Mouse (Mus musculus) lung, postnatal 0 days (tissue): ENCODE results near the gene Ptch1. TPM values are rescaled to one million over a fixed set of nuclear protein-coding genes. Genes with fewer than 3 reads are reported as not detected.

Experiments
- ATAC-seq: fragments of 200-750 bp; cut with Nextera tagmentation; 2 replicates; pipeline ENCODE4 v1.8.0; 2017; ENCODE audit warnings: moderate library complexity
- DNase-seq: peaks from one replicate; pipeline ENCODE4 v3.0.0-alpha.2; 2016; ENCODE audit warnings: low spot score
- H3K27ac ChIP-seq: fragments of 300-500 bp; sonication (generic); 2 replicates; pipeline ENCODE4 v1.5.1; 2014; ENCODE audit warnings: antibody characterized with exemption, mild to moderate bottlenecking, low read length, mixed read lengths
- H3K27me3 ChIP-seq: fragments of 300-500 bp; sonication (generic); replicated peaks from 2 replicates; pipeline ENCODE4 v1.6.1; 2014; ENCODE audit warnings: low read length, mixed read lengths; ENCODE audit not compliant: insufficient read depth
- H3K36me3 ChIP-seq: fragments of 300-500 bp; sonication (generic); 2 replicates; pipeline ENCODE4 v1.6.1; 2014; ENCODE audit warnings: low read length, mixed read lengths; ENCODE audit not compliant: insufficient read depth
- H3K4me1 ChIP-seq: fragments of 300-500 bp; sonication (generic); 2 replicates; pipeline ENCODE4 v1.6.1; 2014; ENCODE audit warnings: antibody characterized with exemption, low read depth, low read length, mixed read lengths; ENCODE audit not compliant: insufficient read depth
- H3K4me2 ChIP-seq: fragments of 300-500 bp; sonication (generic); replicated peaks from 2 replicates; pipeline ENCODE4 v1.6.1; 2014; ENCODE audit warnings: low read depth, mild to moderate bottlenecking, low read length, moderate library complexity, mixed read lengths
- H3K4me3 ChIP-seq: fragments of 300-500 bp; sonication (generic); 2 replicates; pipeline ENCODE4 v1.5.1; 2014; ENCODE audit warnings: low read depth, low read length
- H3K9ac ChIP-seq: fragments of 300-500 bp; sonication (generic); replicated peaks from 2 replicates; pipeline ENCODE4 v1.6.1; 2014; ENCODE audit warnings: low read depth, mild to moderate bottlenecking
- H3K9me3 ChIP-seq: fragments of 300-500 bp; sonication (generic); 2 replicates; pipeline ENCODE4 v1.6.1; 2016; ENCODE audit warnings: low read length, mixed read lengths
- CTCF ChIP-seq: IDR thresholded peaks from 2 replicates; pipeline ENCODE4 v1.5.1; 2016; ENCODE audit warnings: antibody characterized with exemption, mild to moderate bottlenecking
- EP300 ChIP-seq: IDR thresholded peaks from 2 replicates; pipeline ENCODE4 v1.6.1; 2016; ENCODE audit warnings: antibody characterized with exemption, mild to moderate bottlenecking, control low read depth
- WGBS: fragments of 180-500 bp; shearing (Covaris S2); extraction: QIAGEN DNeasy Blood & Tissue Kit; methylation state at CpG from one replicate; pipeline ENCODE4 v1.1.7; 2014; 5-methylcytosine and 5-hydroxymethylcytosine counted together
- polyA plus RNA-seq: library from polyadenylated mRNA; unstranded; fragments of >200 nt; fragmentation: Nextera tagmentation; extraction: Ambion mirVana; gene quantifications from 2 replicates; pipeline ENCODE4 v1.2.1, GENCODE M21; 2015

Gene Ptch1
- polyA plus RNA-seq, 1 experiment from 2014 or later: 15.2 TPM

DNA sequence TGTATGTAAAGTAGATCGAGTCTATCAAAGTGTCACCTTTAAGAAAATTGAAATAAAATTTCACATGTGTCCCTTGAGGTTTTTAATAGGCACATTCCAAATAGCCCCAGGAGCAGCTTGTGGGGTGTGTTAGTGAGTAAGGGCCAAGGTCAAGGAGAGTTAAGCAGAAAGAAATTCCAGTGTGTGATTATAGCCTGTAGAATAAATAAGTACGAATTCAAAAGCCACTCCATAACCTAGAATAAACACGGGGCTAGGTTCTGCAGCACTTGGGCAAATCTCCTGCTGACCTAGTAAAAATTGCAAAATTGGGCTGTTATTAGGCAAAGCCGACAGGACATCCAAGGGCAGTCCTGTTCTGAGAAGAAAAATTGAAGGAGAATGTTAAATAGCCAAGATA is 38.4 kb downstream of the Ptch1 start:
- no peaks in the 10 kb centered on the region for H3K27me3 ChIP-seq
- 0 out of 2 replicates have a peak overlapping the region, but pooled peaks have one; percentile 7 for H3K27ac ChIP-seq
- peaks cover 9% of the 10 kb centered on the region; the same call in 1 of the 2 replicates for H3K4me1 ChIP-seq
- H3K36me3 ChIP-seq: peaks cover 46% of the 10 kb centered on the region; the same call in 1 of the 2 replicates
- peak; percentile 89 for DNase-seq
- TF ChIP-seq EP300 (peak; percentile 91), CTCF (no peak)
- H3K4me2 ChIP-seq: no peak overlapping the region
- H3K4me3 ChIP-seq: no peak overlapping the region
- H3K9me3 ChIP-seq: no peaks in the 10 kb centered on the region
- no peak overlapping the region for H3K9ac ChIP-seq
- ATAC-seq: peak; percentile 84
- 40% methylated on average over 4 of the region's 4 CpGs for WGBS

DNA sequence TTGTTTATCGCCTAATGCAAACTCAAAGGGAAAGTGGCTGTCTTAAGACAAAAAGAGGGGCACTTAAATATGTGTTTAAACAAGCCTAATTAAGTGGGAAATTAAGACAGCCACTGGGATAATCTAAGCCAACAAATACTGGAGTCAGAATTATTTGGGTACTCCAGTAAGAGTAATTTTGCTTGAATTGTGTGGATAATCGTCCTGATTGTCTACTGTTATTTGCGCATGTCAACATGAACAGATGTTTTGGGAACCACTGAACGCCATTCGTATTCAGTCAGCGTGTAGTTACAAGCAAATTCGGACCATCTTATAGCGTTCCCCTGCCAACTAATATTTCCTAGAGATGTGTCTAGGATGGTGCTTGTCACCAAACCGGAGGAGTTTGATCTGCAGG is 42.5 kb downstream of the Ptch1 start:
- TF ChIP-seq EP300 (no peak), CTCF (no peak)
- no peak overlapping the region for H3K9ac ChIP-seq
- H3K36me3 ChIP-seq: peaks cover 20% of the 10 kb centered on the region; the same call in 1 of the 2 replicates
- ATAC-seq: no peak
- H3K4me3 ChIP-seq: no peak overlapping the region
- H3K27ac ChIP-seq: no peak overlapping the region
- no peaks in the 10 kb centered on the region for H3K9me3 ChIP-seq
- DNase-seq: no peak
- WGBS: 75% methylated on average over 9 of the region's 9 CpGs
- H3K27me3 ChIP-seq: no peaks in the 10 kb centered on the region
- peaks cover 19% of the 10 kb centered on the region; the same call in 1 of the 2 replicates for H3K4me1 ChIP-seq
- no peak overlapping the region for H3K4me2 ChIP-seq

DNA sequence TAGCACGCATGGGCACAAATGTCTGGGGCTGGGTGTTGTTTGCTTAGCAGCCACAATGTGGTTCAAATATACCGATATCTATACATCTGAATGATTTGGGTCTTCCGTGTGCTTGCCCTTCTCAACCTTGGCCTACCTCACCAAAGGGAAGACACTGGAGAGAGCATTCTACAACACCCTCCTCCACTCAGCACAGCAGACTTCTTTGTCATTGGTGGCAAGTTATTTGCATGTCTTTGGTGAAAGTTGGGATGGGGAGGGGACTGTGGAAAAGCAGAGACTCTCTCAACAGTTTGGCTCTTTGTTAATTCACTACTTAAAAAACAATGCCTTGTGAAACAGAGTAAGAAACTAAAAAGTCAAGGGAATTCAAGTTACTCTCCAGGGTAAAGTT is 43.0 kb downstream of the Ptch1 start:
- whole genome bisulfite sequencing: 51% methylated on average over 3 of the region's 3 CpGs
- H3K4me1 ChIP-seq: peaks cover 18% of the 10 kb centered on the region; the same call in 1 of the 2 replicates
- peaks cover 19% of the 10 kb centered on the region; the same call in 1 of the 2 replicates for H3K36me3 ChIP-seq
- H3K9me3 ChIP-seq: no peaks in the 10 kb centered on the region
- no peak for ATAC-seq
- H3K27ac ChIP-seq: peak overlapping the region; percentile 6; the same call in 1 of the 2 replicates
- H3K4me3 ChIP-seq: no peak overlapping the region
- no peak overlapping the region for H3K4me2 ChIP-seq
- TF ChIP-seq CTCF (no peak), EP300 (no peak)
- no peak overlapping the region for H3K9ac ChIP-seq
- no peaks in the 10 kb centered on the region for H3K27me3 ChIP-seq
- DNase-seq: no peak

DNA sequence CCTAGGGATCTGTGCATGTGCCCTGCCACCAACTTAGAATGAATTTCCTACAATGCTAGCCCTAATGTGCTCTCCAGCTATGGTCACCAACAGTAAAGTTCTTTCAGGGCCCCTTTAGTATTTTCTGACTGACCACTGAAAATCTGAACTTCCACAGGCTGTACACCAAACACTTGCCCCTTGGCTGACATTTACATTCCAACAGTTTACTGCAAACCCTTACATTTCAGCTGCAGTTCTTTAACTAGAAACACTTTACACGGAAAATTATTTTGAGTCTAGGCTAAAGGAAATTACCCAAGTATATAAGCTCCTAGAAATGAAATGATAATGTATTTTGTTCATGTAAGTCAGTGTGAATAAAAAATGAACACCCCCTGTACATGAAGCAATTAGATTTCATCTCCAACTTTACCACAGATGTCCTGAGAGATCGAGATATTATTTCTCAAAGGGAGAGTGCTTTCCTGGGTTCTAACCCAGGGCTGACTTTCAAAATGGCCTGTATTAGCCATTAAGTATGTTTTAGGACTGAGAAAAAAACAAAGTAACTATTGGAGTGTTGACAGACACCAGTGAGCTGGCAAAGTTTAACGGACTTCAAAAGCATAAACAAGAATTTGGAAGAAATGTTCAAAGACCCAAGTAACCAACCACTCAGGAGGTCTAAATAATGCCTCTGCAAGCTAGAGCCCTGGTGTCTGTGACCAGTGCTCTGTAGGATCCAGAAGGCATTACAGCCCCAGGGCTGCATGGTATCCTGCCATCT is 43.6 kb downstream of the Ptch1 start:
- ATAC-seq: 0 out of 2 replicates have a peak, but pooled peaks have one; percentile 7
- no peaks in the 10 kb centered on the region for H3K9me3 ChIP-seq
- WGBS: 31% methylated on average over 3 of the region's 3 CpGs
- peaks cover 18% of the 10 kb centered on the region; the same call in 1 of the 2 replicates for H3K4me1 ChIP-seq
- peaks cover 19% of the 10 kb centered on the region; the same call in 1 of the 2 replicates for H3K36me3 ChIP-seq
- no peaks in the 10 kb centered on the region for H3K27me3 ChIP-seq
- H3K27ac ChIP-seq: peak overlapping the region; percentile 6; the same call in 1 of the 2 replicates
- no peak overlapping the region for H3K9ac ChIP-seq
- no peak overlapping the region for H3K4me2 ChIP-seq
- TF ChIP-seq CTCF (peak; percentile 3; the same call in 1 of the 2 replicates), EP300 (peak; percentile 65; the same call in 1 of the 2 replicates)
- DNase-seq: peak; percentile 55
- H3K4me3 ChIP-seq: no peak overlapping the region

DNA sequence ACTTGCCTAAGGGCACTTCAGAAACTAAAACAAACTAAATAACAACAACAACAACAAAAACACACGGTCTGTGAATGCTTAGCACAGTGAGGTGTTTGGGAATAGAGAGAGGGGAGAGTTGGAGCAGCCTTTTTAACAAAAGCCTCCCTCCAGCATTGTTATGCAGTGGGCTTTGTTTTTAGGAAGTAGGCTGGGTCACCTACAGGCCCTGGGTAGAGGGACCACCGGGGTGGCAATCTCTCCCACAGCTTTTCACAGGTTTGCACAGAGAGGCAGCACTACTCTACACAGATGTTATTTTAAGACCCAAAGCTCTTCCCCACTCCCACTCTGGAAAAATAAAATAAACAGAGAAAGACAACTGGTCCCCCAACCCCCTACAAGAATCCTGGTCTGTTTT is 44.5 kb downstream of the Ptch1 start:
- H3K36me3 ChIP-seq: peaks cover 12% of the 10 kb centered on the region; the same call in 1 of the 2 replicates
- no peak overlapping the region for H3K4me3 ChIP-seq
- no peak overlapping the region for H3K27ac ChIP-seq
- H3K9me3 ChIP-seq: no peaks in the 10 kb centered on the region
- no peak overlapping the region for H3K4me2 ChIP-seq
- ATAC-seq (no peak), DNase-seq (no peak)
- peaks cover 18% of the 10 kb centered on the region; the same call in 1 of the 2 replicates for H3K4me1 ChIP-seq
- 42% methylated on average over 2 of the region's 2 CpGs for WGBS
- no peak for TF ChIP-seq EP300
- TF ChIP-seq CTCF: no peak
- H3K9ac ChIP-seq: no peak overlapping the region
- H3K27me3 ChIP-seq: no peaks in the 10 kb centered on the region

DNA sequence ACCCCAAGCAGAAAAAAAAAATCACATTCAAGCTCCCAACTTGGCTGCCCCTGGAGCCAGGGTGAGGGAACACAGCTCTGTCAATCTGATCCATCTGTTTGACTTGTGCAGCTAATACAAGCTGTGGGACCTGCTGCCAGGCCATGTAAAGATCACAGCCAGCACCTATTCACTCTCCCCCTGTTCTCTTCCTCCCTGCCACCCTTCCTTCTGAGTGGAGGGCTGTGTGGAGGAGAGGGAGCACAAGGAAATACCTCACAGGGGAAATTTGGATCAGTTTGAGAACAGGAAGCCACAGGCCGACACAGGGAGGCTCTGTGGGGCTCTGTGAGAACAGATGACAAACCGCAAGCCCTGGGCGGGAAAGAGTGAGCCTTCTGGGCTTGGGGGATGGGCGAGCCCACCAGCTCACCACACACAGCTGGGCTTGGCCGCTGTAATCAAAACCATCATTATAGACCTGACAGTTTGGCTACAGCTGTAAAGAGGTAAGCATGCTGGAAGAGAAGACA is 45.2 kb downstream of the Ptch1 start:
- H3K27me3 ChIP-seq: no peaks in the 10 kb centered on the region
- no peak overlapping the region for H3K9ac ChIP-seq
- peaks cover 5% of the 10 kb centered on the region; the same call in 1 of the 2 replicates for H3K36me3 ChIP-seq
- WGBS: 23% methylated on average over 5 of the region's 5 CpGs
- H3K4me1 ChIP-seq: peaks cover 18% of the 10 kb centered on the region; the same call in 1 of the 2 replicates
- 0 out of 2 replicates have a peak overlapping the region, but pooled peaks have one; percentile 11 for H3K27ac ChIP-seq
- H3K9me3 ChIP-seq: no peaks in the 10 kb centered on the region
- ATAC-seq (0 out of 2 replicates have a peak, but pooled peaks have one; percentile 12), DNase-seq (no peak)
- H3K4me2 ChIP-seq: no peak overlapping the region
- no peak overlapping the region for H3K4me3 ChIP-seq
- TF ChIP-seq CTCF (no peak), EP300 (no peak)
